Mouse (Mus musculus): ENCODE measurements around the gene Grm4.

DNA sequence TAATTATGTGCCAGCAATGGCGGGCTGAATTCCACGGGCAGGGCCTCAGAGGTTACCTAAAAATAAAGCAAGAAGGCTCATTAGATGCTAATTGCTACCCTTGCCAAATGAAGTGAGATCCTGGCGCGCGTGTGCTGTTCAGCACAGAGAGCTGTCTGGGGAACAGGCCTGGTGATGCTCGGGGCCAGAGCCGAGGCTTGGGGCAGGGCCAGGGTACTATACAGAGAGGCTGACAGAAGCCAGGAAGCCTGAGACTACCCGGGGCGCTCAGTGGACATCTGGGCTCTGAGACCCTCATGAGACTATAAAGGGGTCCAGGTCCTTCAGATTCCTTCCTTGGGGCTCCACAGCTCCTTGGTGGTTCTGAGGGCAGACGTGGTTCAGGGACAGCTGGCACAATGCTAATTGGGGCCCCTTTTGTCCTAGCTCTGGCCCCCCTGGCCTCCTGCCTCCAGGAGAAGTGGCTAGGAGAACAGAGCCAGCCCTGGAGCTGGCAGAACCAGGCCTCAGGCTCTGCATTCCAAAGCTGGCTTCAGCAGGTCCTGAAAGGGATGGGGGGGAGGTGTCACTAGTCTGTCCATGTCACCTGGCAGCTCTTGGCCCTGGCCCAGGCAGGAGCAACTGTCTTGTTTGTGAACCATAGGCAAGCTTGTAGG lies 98.3 kb downstream of the Grm4 start:
- TF ChIP-seq EP300 (optimal IDR thresholded peaks at IDR 0.05) = no peak
- no peak for TF ChIP-seq CTCF (IDR thresholded peaks at IDR 0.05; ENCODE audit: low read depth)

Data from stomach, postnatal 0 days (tissue).